Mouse (Mus musculus) gastrocnemius, postnatal 36 days (tissue): Measurements from ENCODE around the gene Abcg1. TPM values are rescaled to one million over a fixed set of nuclear protein-coding genes. Genes with fewer than 3 reads are reported as not detected.
A peak's percentile ranks its signal among the peaks of the same experiment; 100 is the strongest.

ENCODE experiments used
- DNase-seq, 2 experiments: peaks; one replicate each; pipeline ENCODE4 v3.0.0; 2022
- intact Hi-C: fragments of 180-260 bp; cut with DNase I; formaldehyde crosslinking; loops from one replicate; pipeline ENCODE4 v1.15.1; 2025
- total RNA-seq, 2 experiments: library from RNA; stranded (reverse); gene quantifications; 2 replicates each; pipeline ENCODE4 v1.2.3; 2021

Gene Abcg1
- total RNA-seq, 2 experiments from 2014 or later = 1.7 to 2.3 TPM

- intact Hi-C loops = no loop called here
These were observed 17.8 kb upstream of the Abcg1 start for GRCm38 (mm10) chr17:31039626-31040025.

GRCm38 (mm10) chr17:31040421-31040820 is 17.1 kb upstream of the Abcg1 start:
- no peak for DNase-seq
- intact Hi-C loops = no loop called here

More at GRCm38 (mm10) chr17:31039626-31040025, 17.8 kb upstream of the Abcg1 start:
- no peak for DNase-seq

GRCm38 (mm10) chr17:31042751-31043150 is 14.7 kb upstream of the Abcg1 start:
- intact Hi-C loops = no loop called here
- no peak for DNase-seq

- DNase-seq = peak in 1 of 2 experiments; percentile 17
- intact Hi-C loops = no loop called here
These were observed 643 bp downstream of the Abcg1 start for GRCm38 (mm10) chr17:31057891-31058744.

GRCm38 (mm10) chr17:31058745-31059085 is 1.2 kb downstream of the Abcg1 start:
- DNase-seq = peak in 1 of 2 experiments; percentile 17
- intact Hi-C loops = no loop called here

- intact Hi-C loops = no loop called here
- no peak for DNase-seq
These were observed 2.7 kb downstream of the Abcg1 start for GRCm38 (mm10) chr17:31060196-31060587.

- peak in 1 of 2 experiments; percentile 10 for DNase-seq
- intact Hi-C loops = no loop called here
These were observed 3.3 kb downstream of the Abcg1 start for GRCm38 (mm10) chr17:31060588-31061345.

- intact Hi-C loops = no loop called here
These were observed 4.0 kb downstream of the Abcg1 start for GRCm38 (mm10) chr17:31061346-31062095.

GRCm38 (mm10) chr17:31066058-31066457 is 8.6 kb downstream of the Abcg1 start:
- intact Hi-C loops = no loop called here
- peak in 1 of 2 experiments; percentile 7 for DNase-seq

More at GRCm38 (mm10) chr17:31061346-31062095, 4.0 kb downstream of the Abcg1 start:
- DNase-seq = peak in 1 of 2 experiments; percentile 5

GRCm38 (mm10) chr17:31067051-31067450 is 9.6 kb downstream of the Abcg1 start:
- DNase-seq = peak in 1 of 2 experiments; percentile 12
- intact Hi-C loops = no loop called here

GRCm38 (mm10) chr17:31069121-31069520 is 11.6 kb downstream of the Abcg1 start:
- intact Hi-C loops = no loop called here
- DNase-seq = peak in 1 of 2 experiments; percentile 2

GRCm38 (mm10) chr17:31069845-31070244 is 12.4 kb downstream of the Abcg1 start:
- DNase-seq = no peak
- intact Hi-C loops = no loop called here

GRCm38 (mm10) chr17:31070403-31071185 is 13.1 kb downstream of the Abcg1 start:
- intact Hi-C loops = no loop called here
- DNase-seq = no peak

- intact Hi-C loops = no loop called here
- peak in 1 of 2 experiments; percentile 11 for DNase-seq
These were observed 14.2 kb downstream of the Abcg1 start for GRCm38 (mm10) chr17:31071421-31072301.

GRCm38 (mm10) chr17:31072872-31073271 is 15.4 kb downstream of the Abcg1 start:
- DNase-seq = no peak
- intact Hi-C loops = no loop called here

GRCm38 (mm10) chr17:31073273-31074052 is 16.0 kb downstream of the Abcg1 start:
- peak in 1 of 2 experiments; percentile 45 for DNase-seq
- intact Hi-C loops = no loop called here

- intact Hi-C loops = no loop called here
- peak in 1 of 2 experiments; percentile 42 for DNase-seq
These were observed 16.6 kb downstream of the Abcg1 start for GRCm38 (mm10) chr17:31074053-31074590.

- DNase-seq = no peak
- intact Hi-C loops = no loop called here
These were observed 17.2 kb downstream of the Abcg1 start for GRCm38 (mm10) chr17:31074666-31075065.
